Comparison of ENCODE assay signal across 8 mouse cellular contexts in genomic region chr14:31435930-31436693, GRCm38 (mm10). TPM values are rescaled to one million over a fixed set of nuclear protein-coding genes. Genes with fewer than 3 reads are reported as not detected.
DNase-seq lines count a peak whose midpoint lies in the region; ATAC-seq and TF ChIP-seq lines count a peak whose summit lies in the region.

Sh3bp5 (minus strand) TSS chr14:31436078.

- TF ChIP-seq POLR2A in bone marrow macrophage, adult 2 months (IDR thresholded peaks at IDR 0.05; ENCODE audit: borderline replicate concordance, low read depth, low read length): no peak

- H3K36me3 ChIP-seq in embryonic facial prominence, embryonic 15.5 days: no peaks in the 10 kb centered on the region
- H3K36me3 ChIP-seq in limb, embryonic 12.5 days: peaks cover 15% of the 10 kb centered on the region; the same call in 1 of the 2 replicates
- H3K36me3 ChIP-seq in midbrain, embryonic 14.5 days (ENCODE audit: control insufficient read depth, insufficient read depth, low read length): 0 out of 2 replicates have a peak, but pooled peaks cover 8% of the 10 kb centered on the region

- ATAC-seq in embryonic facial prominence, embryonic 15.5 days (ENCODE audit: insufficient number of reproducible peaks, low FRiP score, low TSS enrichment, low read depth): peak; percentile 90
- peak; percentile 86 for ATAC-seq in limb, embryonic 12.5 days (ENCODE audit: insufficient number of reproducible peaks, insufficient read depth, low FRiP score, low TSS enrichment, low read depth)
- peak; percentile 94 for ATAC-seq in midbrain, embryonic 14.5 days (ENCODE audit: low FRiP score, low TSS enrichment)

- no peaks in the 10 kb centered on the region for H3K27me3 ChIP-seq in embryonic facial prominence, embryonic 15.5 days
- no peaks in the 10 kb centered on the region for H3K27me3 ChIP-seq in limb, embryonic 12.5 days
- no peaks in the 10 kb centered on the region for H3K27me3 ChIP-seq in midbrain, embryonic 14.5 days (ENCODE audit: control insufficient read depth, insufficient read depth, low read length)

- 7% methylated on average over 49 of the region's 49 CpGs for WGBS in embryonic facial prominence, embryonic 15.5 days
- WGBS in limb, embryonic 12.5 days: 7% methylated on average over 49 of the region's 49 CpGs
- WGBS in midbrain, embryonic 14.5 days: 7% methylated on average over 49 of the region's 49 CpGs

- TF ChIP-seq CTCF in bone marrow macrophage, adult 2 months (IDR thresholded peaks at IDR 0.05; ENCODE audit: low read depth, low read length): peak; percentile 25; the same call in 1 of the 2 replicates

- peak within 1 kb of the TSS; percentile 73 for H3K9ac ChIP-seq in embryonic facial prominence, embryonic 15.5 days
- H3K9ac ChIP-seq in limb, embryonic 12.5 days (replicated peaks): peak within 1 kb of the TSS; percentile 70
- peak within 1 kb of the TSS; percentile 97 for H3K9ac ChIP-seq in midbrain, embryonic 14.5 days (replicated peaks; ENCODE audit: low read length)

- no peaks in the 10 kb centered on the region for H3K9me3 ChIP-seq in embryonic facial prominence, embryonic 15.5 days (replicated peaks)
- no peaks in the 10 kb centered on the region for H3K9me3 ChIP-seq in limb, embryonic 12.5 days
- H3K9me3 ChIP-seq in midbrain, embryonic 14.5 days (ENCODE audit: control insufficient read depth, low read length): no peaks in the 10 kb centered on the region

- peak within 1 kb of the TSS; percentile 84 for H3K4me2 ChIP-seq in embryonic facial prominence, embryonic 15.5 days (replicated peaks)
- H3K4me2 ChIP-seq in limb, embryonic 12.5 days: peak within 1 kb of the TSS; percentile 94
- H3K4me2 ChIP-seq in midbrain, embryonic 14.5 days (ENCODE audit: low read length): peak within 1 kb of the TSS; percentile 68

- DNase-seq in B cell, adult 2 months: peak; percentile 98
- peak; percentile 94 for DNase-seq in heart, adult 8-10 months (ENCODE audit: low spot score)
- DNase-seq in kidney, adult 8-10 months: peak; percentile 93 to 96
- peak; percentile 94 for DNase-seq in midbrain, embryonic 14.5 days
- peak; percentile 84 for DNase-seq in spleen, adult 12 weeks (ENCODE audit: low spot score)

- peak within 1 kb of the TSS; percentile 80 for H3K4me3 ChIP-seq in bone marrow macrophage, adult 2 months (ENCODE audit: insufficient read depth, low read length)
- peak within 1 kb of the TSS; percentile 82 for H3K4me3 ChIP-seq in embryonic facial prominence, embryonic 15.5 days (replicated peaks)
- H3K4me3 ChIP-seq in limb, embryonic 12.5 days (replicated peaks): peak within 1 kb of the TSS; percentile 64
- H3K4me3 ChIP-seq in midbrain, embryonic 14.5 days (replicated peaks; ENCODE audit: low read depth, low read length): peak within 1 kb of the TSS; percentile 86

- H3K27ac ChIP-seq in bone marrow macrophage, adult 2 months (ENCODE audit: insufficient read depth, low read depth, low read length): peak within 1 kb of the TSS; percentile 48
- peak within 1 kb of the TSS; percentile 71 for H3K27ac ChIP-seq in embryonic facial prominence, embryonic 15.5 days (replicated peaks)
- H3K27ac ChIP-seq in limb, embryonic 12.5 days: peak within 1 kb of the TSS; percentile 81
- H3K27ac ChIP-seq in midbrain, embryonic 14.5 days (replicated peaks; ENCODE audit: low read depth, low read length): peak within 1 kb of the TSS; percentile 95

- H3K4me1 ChIP-seq in bone marrow macrophage, adult 2 months (ENCODE audit: control insufficient read depth, insufficient read depth, low read length): peaks cover 33% of the 10 kb centered on the region
- peaks cover 32% of the 10 kb centered on the region for H3K4me1 ChIP-seq in embryonic facial prominence, embryonic 15.5 days
- H3K4me1 ChIP-seq in limb, embryonic 12.5 days (replicated peaks): peaks cover 46% of the 10 kb centered on the region
- H3K4me1 ChIP-seq in midbrain, embryonic 14.5 days (ENCODE audit: control insufficient read depth, insufficient read depth, low read length): peaks cover 21% of the 10 kb centered on the region

RNA-seq across cellular contexts. Expression of gene Sh3bp5, which starts in this region (rescaled TPM):
- polyA plus RNA-seq in bone marrow macrophage, adult 2 months (2012; ENCODE audit: insufficient read depth, insufficient read length, missing spikeins): 93.0 and 99.5 TPM in 2 replicates
- polyA plus RNA-seq in embryonic facial prominence, embryonic 15.5 days (2015; fragmentation: Nextera tagmentation; extraction: Ambion mirVana): 29.1 and 30.4 TPM in 2 replicates
- 10 to 100 TPM; 38.6 to 50.6 (median 50.1) TPM for total RNA-seq in heart, adult 8-10 months (2022)
- polyA plus RNA-seq in limb, embryonic 12.5 days (2016; fragmentation: Nextera tagmentation; extraction: Ambion mirVana): 41.9 and 47.4 TPM in 2 replicates
- 40.0 and 82.4 TPM in 2 replicates for polyA plus RNA-seq in midbrain, embryonic 14.5 days (2014; fragmentation: Nextera tagmentation; extraction: Ambion mirVana)

Comparison
In these comparisons a context has a peak if more than half of its experiments do, and no peak if none do; other contexts are left out.
1. Peak in every context shown above with its lines: DNase-seq, ATAC-seq, H3K4me3 ChIP-seq and H3K27ac ChIP-seq.